Mouse (Mus musculus) myocyte (in vitro differentiated cells): ENCODE results near the gene Gm37240. TPM values are rescaled to one million over a fixed set of nuclear protein-coding genes. Genes with fewer than 3 reads are reported as not detected.

Experiments
- H3K27me3 ChIP-seq: one replicate; pipeline ENCODE4 v1.6.1; 2011; ENCODE audit not compliant: control insufficient read depth, insufficient read depth, insufficient read length
- H3K36me3 ChIP-seq: one replicate; pipeline ENCODE4 v1.6.1; 2011; ENCODE audit not compliant: control insufficient read depth, insufficient read depth
- H3K4me2 ChIP-seq: one replicate; pipeline ENCODE4 v1.6.1; 2011; ENCODE audit warnings: low read depth, control low read depth
- H3K4me3 ChIP-seq: one replicate; pipeline ENCODE4 v1.5.1; 2011; ENCODE audit warnings: mild to moderate bottlenecking, control low read depth, moderate library complexity
- H3K79me2 ChIP-seq: one replicate; pipeline ENCODE4 v1.6.1; 2011; ENCODE audit not compliant: control insufficient read depth, insufficient read depth
- H3ac ChIP-seq: one replicate; pipeline ENCODE4 v1.6.1; 2011; ENCODE audit not compliant: control insufficient read depth, insufficient read length
- CEBPB ChIP-seq: IDR thresholded peaks from 2 replicates; pipeline ENCODE4 v1.6.1; 2011; ENCODE audit warnings: mild to moderate bottlenecking, moderate library complexity; ENCODE audit not compliant: poor library complexity, insufficient read depth, severe bottlenecking
- E2F4 ChIP-seq: IDR thresholded peaks from one replicate; pipeline ENCODE4 v1.6.1; 2011; ENCODE audit warnings: mild to moderate bottlenecking, control low read depth, moderate library complexity; ENCODE audit not compliant: insufficient read depth
- MAX ChIP-seq: IDR thresholded peaks from one replicate; pipeline ENCODE4 v1.6.1; 2011; ENCODE audit warnings: low read depth, mild to moderate bottlenecking, control low read depth
- MYOD1 ChIP-seq, 3 experiments: IDR thresholded peaks; one replicate each; pipeline ENCODE4 v1.6.1; 2011; ENCODE audit warnings: control low read depth in 2 of 3, low read depth in 2 of 3, mild to moderate bottlenecking in 2 of 3, moderate library complexity in 1 of 3; ENCODE audit not compliant: insufficient read length in 2 of 3, control insufficient read depth in 1 of 3
- MYOG ChIP-seq, 3 experiments: IDR thresholded peaks; one replicate each; pipeline ENCODE4 v1.6.1; 2011; ENCODE audit warnings: control low read depth in 2 of 3, low read depth in 2 of 3, mild to moderate bottlenecking in 2 of 3; ENCODE audit not compliant: insufficient read length in 2 of 3, control insufficient read depth in 1 of 3, insufficient read depth in 1 of 3
- POLR2A ChIP-seq: IDR thresholded peaks from one replicate; pipeline ENCODE4 v1.6.1; 2011; ENCODE audit warnings: low read depth, mild to moderate bottlenecking, control low read depth, moderate library complexity; ENCODE audit not compliant: insufficient read length
- POLR2AphosphoS2 ChIP-seq: IDR thresholded peaks from one replicate; pipeline ENCODE4 v1.6.1; 2011; ENCODE audit warnings: low read depth, control low read depth; ENCODE audit not compliant: insufficient read length
- REST ChIP-seq: IDR thresholded peaks from one replicate; pipeline ENCODE4 v1.6.1; 2011; ENCODE audit warnings: mild to moderate bottlenecking, control low read depth, moderate library complexity; ENCODE audit not compliant: insufficient read depth, insufficient read length
- SRF ChIP-seq: IDR thresholded peaks from one replicate; pipeline ENCODE4 v1.6.1; 2011; ENCODE audit warnings: low read depth; ENCODE audit not compliant: control insufficient read depth, insufficient read length
- TCF12 ChIP-seq: IDR thresholded peaks from one replicate; pipeline ENCODE4 v1.6.1; 2011; ENCODE audit warnings: mild to moderate bottlenecking, control low read depth; ENCODE audit not compliant: poor library complexity, insufficient read depth, severe bottlenecking
- TCF3 ChIP-seq: IDR thresholded peaks from one replicate; pipeline ENCODE4 v1.6.1; 2011; ENCODE audit warnings: low read depth, control low read depth; ENCODE audit not compliant: insufficient read length
- USF1 ChIP-seq: IDR thresholded peaks from one replicate; pipeline ENCODE4 v1.6.1; 2011; ENCODE audit warnings: low read depth, mild to moderate bottlenecking, control low read depth, moderate library complexity
- polyA plus RNA-seq: library from polyadenylated mRNA; unstranded; fragments of >200 nt; fragmentation: generic; extraction: Trizol; gene quantifications from one replicate; pipeline ENCODE4 v1.2.1, GENCODE M21; 2012; ENCODE audit warnings: missing spikeins

Gene Gm37240
- polyA plus RNA-seq, 1 experiment, result 8.7 TPM

- H3K4me2 ChIP-seq, result no peak overlapping the region
- no peaks in the 10 kb centered on the region for H3K27me3 ChIP-seq
- H3K36me3 ChIP-seq, result no peaks in the 10 kb centered on the region
- no peaks in the 10 kb centered on the region for H3K79me2 ChIP-seq
- no peak overlapping the region for H3ac ChIP-seq
- no peak overlapping the region for H3K4me3 ChIP-seq
- no peak for TF ChIP-seq E2F4
- no peak for TF ChIP-seq MYOD1 (IDR thresholded peaks at IDR 0.05; ENCODE audit: control insufficient read depth in 1 of 3, insufficient read length in 2 of 3, low read depth in 2 of 3)
- TF ChIP-seq SRF, result no peak
- TF ChIP-seq POLR2A, result no peak
- no peak for TF ChIP-seq POLR2AphosphoS2
- no peak for TF ChIP-seq TCF12
- no peak for TF ChIP-seq TCF3
- no peak for TF ChIP-seq MYOG (IDR thresholded peaks at IDR 0.05; ENCODE audit: control insufficient read depth in 1 of 3, insufficient read depth in 1 of 3, insufficient read length in 2 of 3, low read depth in 2 of 3)
- no peak for TF ChIP-seq USF1
- TF ChIP-seq REST, result no peak
- TF ChIP-seq MAX, result no peak
- TF ChIP-seq CEBPB, result no peak
These were observed 1241.9 kb downstream of the Gm37240 start for GRCm38 (mm10) chr3:84645156-84646006.

- H3K4me3 ChIP-seq, result no peak overlapping the region
- H3K79me2 ChIP-seq, result no peaks in the 10 kb centered on the region
- no peaks in the 10 kb centered on the region for H3K27me3 ChIP-seq
- H3K36me3 ChIP-seq, result no peaks in the 10 kb centered on the region
- no peak overlapping the region for H3K4me2 ChIP-seq
- TF ChIP-seq MYOG (IDR thresholded peaks at IDR 0.05; ENCODE audit: control insufficient read depth in 1 of 3, insufficient read depth in 1 of 3, insufficient read length in 2 of 3, low read depth in 2 of 3), result no peak
- no peak for TF ChIP-seq CEBPB
- no peak for TF ChIP-seq USF1
- no peak for TF ChIP-seq MAX
- no peak for TF ChIP-seq E2F4
- no peak for TF ChIP-seq TCF12
- TF ChIP-seq POLR2AphosphoS2, result no peak
- no peak for TF ChIP-seq MYOD1 (IDR thresholded peaks at IDR 0.05; ENCODE audit: control insufficient read depth in 1 of 3, insufficient read length in 2 of 3, low read depth in 2 of 3)
- no peak overlapping the region for H3ac ChIP-seq
These were observed 1244.4 kb downstream of the Gm37240 start for GRCm38 (mm10) chr3:84642942-84643341.

GRCm38 (mm10) chr3:84641391-84641790, 1245.9 kb downstream of the Gm37240 start:
- TF ChIP-seq MYOG (IDR thresholded peaks at IDR 0.05; ENCODE audit: control insufficient read depth in 1 of 3, insufficient read depth in 1 of 3, insufficient read length in 2 of 3, low read depth in 2 of 3) (no peak), TCF12 (no peak), MAX (no peak), POLR2A (no peak), CEBPB (no peak), REST (no peak), MYOD1 (IDR thresholded peaks at IDR 0.05; ENCODE audit: control insufficient read depth in 1 of 3, insufficient read length in 2 of 3, low read depth in 2 of 3) (no peak), USF1 (no peak), SRF (no peak)
- Histone ChIP-seq H3ac (no peak overlapping the region), H3K36me3 (no peaks in the 10 kb centered on the region), H3K27me3 (no peaks in the 10 kb centered on the region), H3K4me3 (no peak overlapping the region), H3K4me2 (no peak overlapping the region), H3K79me2 (no peaks in the 10 kb centered on the region)

GRCm38 (mm10) chr3:84640536-84640935, 1246.8 kb downstream of the Gm37240 start:
- Histone ChIP-seq H3K27me3 (no peaks in the 10 kb centered on the region), H3K4me3 (no peak overlapping the region), H3K36me3 (no peaks in the 10 kb centered on the region), H3K4me2 (no peak overlapping the region), H3K79me2 (no peaks in the 10 kb centered on the region), H3ac (no peak overlapping the region)
- no peak for TF ChIP-seq MYOD1 (IDR thresholded peaks at IDR 0.05; ENCODE audit: control insufficient read depth in 1 of 3, insufficient read length in 2 of 3, low read depth in 2 of 3)
- no peak for TF ChIP-seq POLR2AphosphoS2
- no peak for TF ChIP-seq REST
- TF ChIP-seq CEBPB, result no peak
- no peak for TF ChIP-seq SRF
- no peak for TF ChIP-seq TCF12
- no peak for TF ChIP-seq MAX
- no peak for TF ChIP-seq TCF3
- TF ChIP-seq MYOG (IDR thresholded peaks at IDR 0.05; ENCODE audit: control insufficient read depth in 1 of 3, insufficient read depth in 1 of 3, insufficient read length in 2 of 3, low read depth in 2 of 3), result no peak
- no peak for TF ChIP-seq E2F4
- no peak for TF ChIP-seq USF1
- no peak for TF ChIP-seq POLR2A
